Mouse (Mus musculus) T-helper 1 cell (primary cell): ENCODE results near the gene Vwa5b2.

ENCODE experiments used
- in situ Hi-C: fragments of 300-600 bp; cut with MboI, MseI; formaldehyde crosslinking; loops from one replicate; pipeline ENCODE4 v1.15.1; 2025; ENCODE audit warnings: high pct_unique_total_duplicates

Vwa5b2 gene

GRCm38 (mm10) chr16:20610501-20611356 lies 21.5 kb downstream of the Vwa5b2 start:
- in situ Hi-C loops: no loop called here

GRCm38 (mm10) chr16:20611357-20612227 lies 22.3 kb downstream of the Vwa5b2 start, which contains the start of the genes Eef1akmt4, Gm49333 and Alg3:
Eef1akmt4 (plus strand) TSS chr16:20611593.
Gm49333 (plus strand) TSS chr16:20611610.
Alg3 (minus strand) TSS chr16:20611735.
- in situ Hi-C loops: no loop called here

GRCm38 (mm10) chr16:20619541-20620398 lies 30.5 kb downstream of the Vwa5b2 start:
- in situ Hi-C loops: loop anchor here (5.0 kb wide), 1 partner anchor 93 kb away; no protein-coding TSS in a partner anchor

GRCm38 (mm10) chr16:20620399-20620735 lies 31.1 kb downstream of the Vwa5b2 start:
- in situ Hi-C loops: loop anchor here (5.0 kb wide), 1 partner anchor 92 kb away; no protein-coding TSS in a partner anchor

DNA sequence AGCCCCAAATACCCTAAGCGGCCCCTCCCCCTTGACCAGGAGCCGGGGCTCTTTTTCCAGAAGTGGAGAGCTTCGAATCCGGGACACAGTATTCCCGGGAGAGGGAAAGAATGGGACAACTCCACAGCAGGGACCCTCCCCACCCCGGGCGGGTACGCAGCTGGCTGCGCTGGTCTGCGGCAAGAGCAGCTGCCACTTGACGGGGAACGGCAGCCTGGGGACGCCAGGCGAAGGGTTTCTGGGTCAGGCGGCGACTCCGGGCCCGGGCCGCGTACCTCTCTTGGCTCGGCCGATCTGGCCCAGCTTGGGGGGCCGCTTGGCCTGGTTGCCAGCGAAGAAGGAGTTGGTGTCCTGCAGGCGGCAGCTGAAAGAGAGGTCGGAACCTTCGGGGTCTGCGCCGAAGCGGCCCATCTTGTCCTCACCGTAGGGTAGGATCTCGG lies 31.5 kb downstream of the Vwa5b2 start:
- in situ Hi-C loops: loop anchor here (5.0 kb wide), 1 partner anchor 92 kb away; no protein-coding TSS in a partner anchor

DNA sequence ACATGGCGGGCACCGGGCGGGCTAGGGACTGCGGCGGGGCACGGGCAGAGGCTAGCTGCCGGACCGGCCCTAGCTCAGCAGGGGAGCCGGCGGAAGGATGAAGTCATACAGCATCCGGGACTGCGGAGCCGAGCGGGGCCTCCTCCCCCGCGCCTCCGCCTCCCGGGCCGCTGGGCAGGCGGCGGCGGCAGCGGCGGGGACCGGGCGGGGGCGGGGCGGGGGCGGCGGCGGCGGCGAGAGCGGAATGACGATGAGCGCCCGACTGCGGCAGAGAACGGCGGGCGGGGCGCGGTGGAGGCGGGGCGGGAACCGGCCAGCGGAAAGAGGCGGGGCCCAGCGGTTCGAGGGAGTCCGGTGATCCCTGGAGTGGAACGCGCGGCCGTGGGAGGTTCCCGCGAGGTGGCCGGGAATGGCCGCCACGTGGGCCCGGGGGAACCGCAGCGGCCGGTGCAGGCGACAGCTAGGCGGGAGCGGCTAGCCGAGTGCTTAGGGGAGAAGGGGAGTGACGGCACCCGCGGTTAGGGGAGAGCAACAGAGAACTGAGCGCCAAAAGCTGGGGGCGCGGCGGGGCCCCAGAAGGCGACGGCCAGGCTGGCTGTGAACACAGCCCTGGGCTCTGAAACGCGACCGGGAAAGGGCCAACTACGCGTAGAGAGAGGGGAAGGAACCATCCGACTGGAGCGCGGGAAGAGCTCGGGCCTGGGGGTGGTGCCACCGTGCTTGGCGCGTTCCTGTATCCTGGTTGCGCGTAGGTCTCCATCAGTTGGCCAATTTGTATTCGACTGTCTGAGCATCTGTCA lies 32.1 kb downstream of the Vwa5b2 start, which contains the start of gene Camk2n2:
Camk2n2 (minus strand) TSS at position 97 of the 800 bp plus-strand sequence.
- in situ Hi-C loops: loop anchor here (5.0 kb wide), 1 partner anchor 91 kb away; no protein-coding TSS in a partner anchor

GRCm38 (mm10) chr16:20621991-20622685 lies 32.9 kb downstream of the Vwa5b2 start:
- in situ Hi-C loops: loop anchor here (5.0 kb wide), 1 partner anchor 90 kb away; no protein-coding TSS in a partner anchor

DNA sequence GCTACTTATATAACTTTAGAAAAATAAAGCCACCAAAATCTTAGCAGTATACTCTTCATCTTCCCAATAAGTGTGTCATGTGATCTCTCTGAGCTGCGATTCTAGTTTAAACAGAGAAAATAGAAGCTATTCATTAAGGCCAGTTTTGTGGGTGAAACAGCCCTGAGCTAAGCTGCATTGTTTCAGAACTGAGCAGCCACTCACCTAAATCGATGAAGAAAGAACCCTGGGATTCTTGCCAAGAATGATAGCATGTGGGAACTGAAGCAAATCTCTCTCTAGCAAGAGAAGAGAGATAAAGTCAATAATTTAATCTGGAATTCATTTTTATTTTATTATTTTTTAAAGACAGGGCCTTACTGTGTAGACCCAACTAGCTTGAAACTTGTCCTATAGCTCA lies 33.9 kb downstream of the Vwa5b2 start:
- in situ Hi-C loops: loop anchor here (5.0 kb wide), 1 partner anchor 89 kb away; no protein-coding TSS in a partner anchor

DNA sequence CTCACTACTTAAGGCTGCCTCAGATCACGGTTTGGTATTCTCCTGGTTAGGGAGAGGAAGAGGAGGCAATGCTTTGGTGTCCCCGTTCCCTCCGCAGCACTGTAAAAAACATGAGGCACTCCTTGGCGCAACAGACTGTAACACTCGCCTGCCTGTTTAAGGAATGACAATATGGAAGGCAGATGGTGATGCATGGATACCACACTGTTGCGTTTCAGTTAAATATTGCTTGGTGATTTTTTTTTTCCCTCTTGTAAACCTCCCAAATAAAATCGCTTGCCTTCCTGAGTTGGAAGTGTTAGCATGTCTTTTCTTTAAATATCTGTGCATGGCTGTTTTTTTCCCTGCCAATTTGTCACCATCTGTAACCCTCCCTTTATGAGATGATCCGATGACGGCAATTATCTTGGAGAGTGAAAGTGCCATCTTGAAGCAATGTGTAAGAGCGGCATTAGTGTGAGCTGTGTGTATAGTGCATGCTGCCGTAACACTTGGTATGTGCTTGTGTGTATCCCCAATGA lies 39.7 kb downstream of the Vwa5b2 start:
- in situ Hi-C loops: no loop called here

DNA sequence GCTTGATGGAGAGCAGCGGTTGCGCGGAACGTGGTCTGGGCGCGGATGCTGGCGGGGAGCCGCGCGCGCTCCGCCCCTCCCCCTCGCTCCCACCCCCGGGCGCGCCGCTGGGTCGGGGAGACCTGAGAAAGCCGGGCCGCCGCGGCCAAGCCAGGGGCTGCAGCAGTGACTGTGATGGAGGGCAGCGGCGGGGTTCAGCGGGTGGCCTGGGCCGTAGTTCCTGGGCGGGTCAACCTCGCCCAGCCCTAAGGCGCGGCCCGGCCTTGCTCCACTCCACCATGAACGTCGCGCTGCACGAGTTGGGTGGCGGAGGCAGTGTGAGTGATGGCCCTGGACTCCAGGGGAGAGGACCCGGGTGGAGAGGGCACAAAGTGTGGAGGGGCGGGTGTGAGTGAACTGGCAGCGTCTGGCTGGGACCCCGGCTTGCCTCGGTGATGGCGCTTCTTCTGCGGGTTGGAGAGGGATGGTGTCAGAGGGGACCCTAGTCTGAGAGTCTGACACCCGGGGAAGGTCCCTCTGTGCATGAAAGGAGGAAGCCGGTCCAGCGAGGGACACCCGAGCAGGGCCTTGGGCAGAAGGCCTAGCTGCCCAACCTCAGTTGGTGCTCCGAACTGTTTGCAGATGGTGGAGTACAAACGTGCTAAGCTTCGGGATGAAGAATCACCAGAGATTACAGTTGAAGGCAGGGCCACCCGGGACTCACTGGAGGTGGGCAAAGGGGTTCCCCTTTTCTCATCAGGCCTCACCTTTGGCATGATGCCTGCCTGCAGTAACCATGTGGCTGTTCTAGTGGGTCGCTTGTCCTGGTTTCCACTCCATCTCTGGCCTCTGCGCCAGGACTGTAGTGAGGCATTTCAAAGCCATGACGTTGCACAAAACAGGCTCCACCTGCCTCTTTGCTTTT lies 40.7 kb downstream of the Vwa5b2 start, which contains the start of gene Ece2:
Ece2 (plus strand) TSS at position 98 of the 904 bp plus-strand sequence.
- in situ Hi-C loops: no loop called here

DNA sequence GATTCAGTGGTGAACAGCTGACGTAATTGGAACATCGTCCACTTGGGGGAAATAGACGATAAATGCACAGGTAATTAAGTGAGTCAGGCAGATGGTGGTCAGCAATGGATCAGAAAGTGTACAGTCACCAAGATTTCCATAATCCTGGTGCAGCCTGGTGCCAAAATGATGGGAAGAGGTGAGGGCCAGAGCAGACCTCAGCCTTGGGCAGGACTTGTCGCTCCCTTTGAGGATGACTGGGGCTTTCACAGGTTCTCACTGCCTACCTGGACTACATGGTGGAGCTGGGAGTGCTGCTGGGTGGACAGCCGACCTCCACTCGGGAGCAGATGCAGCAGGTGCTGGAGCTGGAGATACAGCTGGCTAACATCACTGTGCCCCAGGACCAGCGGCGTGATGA lies 48.1 kb downstream of the Vwa5b2 start:
- in situ Hi-C loops: no loop called here

DNA sequence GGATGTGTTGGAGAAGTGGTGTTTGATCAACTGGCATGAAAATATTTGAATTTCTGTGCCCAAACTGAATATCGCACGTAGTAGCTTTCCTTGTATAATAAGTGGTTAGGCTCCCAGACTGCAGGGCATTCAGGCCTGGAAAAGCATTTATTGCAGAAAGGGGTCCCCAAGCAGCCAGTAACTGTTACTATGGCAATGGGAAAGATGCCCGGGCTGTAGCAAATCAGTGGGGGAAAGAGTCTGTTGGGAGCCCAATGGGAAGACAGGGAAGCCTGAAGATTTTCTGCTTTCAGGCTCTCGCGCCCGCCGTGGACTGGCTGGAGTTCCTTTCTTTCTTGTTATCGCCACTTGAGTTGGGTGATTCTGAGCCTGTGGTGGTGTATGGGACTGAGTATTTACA lies 49.1 kb downstream of the Vwa5b2 start:
- in situ Hi-C loops: no loop called here

DNA sequence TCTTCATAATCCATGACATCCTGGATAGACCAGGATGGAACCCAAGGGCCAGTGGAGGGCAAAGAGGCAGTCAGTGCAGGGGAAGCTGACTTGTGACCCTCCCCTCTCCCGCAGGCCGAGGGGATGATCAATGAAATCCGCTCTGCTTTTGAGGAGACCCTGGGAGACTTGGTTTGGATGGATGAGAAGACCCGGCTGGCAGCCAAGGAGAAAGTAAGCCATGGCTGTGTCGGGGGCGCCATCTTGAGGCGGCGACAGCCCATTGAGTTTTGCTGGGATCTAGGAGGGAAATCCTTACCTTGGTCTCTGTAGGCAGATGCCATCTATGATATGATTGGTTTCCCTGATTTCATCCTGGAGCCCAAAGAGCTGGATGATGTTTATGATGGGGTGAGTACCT lies 52.9 kb downstream of the Vwa5b2 start:
- in situ Hi-C loops: no loop called here

GRCm38 (mm10) chr16:20643911-20644310 lies 54.6 kb downstream of the Vwa5b2 start:
- in situ Hi-C loops: no loop called here

GRCm38 (mm10) chr16:20651076-20651946 lies 62.0 kb downstream of the Vwa5b2 start, which contains the start of gene Psmd2:
Psmd2 (plus strand) TSS chr16:20651652.
- in situ Hi-C loops: no loop called here

DNA sequence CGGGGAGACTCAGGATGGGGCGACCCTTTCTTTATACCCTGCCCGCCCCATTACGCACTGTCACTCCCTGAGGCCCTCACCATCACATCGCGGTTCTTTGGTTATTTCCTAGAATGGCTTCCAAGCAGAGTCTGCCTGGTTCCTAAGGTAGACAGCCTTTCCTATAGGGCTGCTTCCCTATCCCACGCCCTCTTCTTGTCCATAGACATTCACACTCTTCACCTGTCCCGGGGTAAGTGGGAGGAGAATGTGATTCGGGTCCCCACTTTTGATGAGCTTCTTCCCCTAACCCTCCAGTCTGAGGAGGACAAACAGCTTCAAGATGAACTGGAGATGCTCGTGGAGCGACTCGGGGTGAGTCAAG lies 62.7 kb downstream of the Vwa5b2 start:
- in situ Hi-C loops: no loop called here

DNA sequence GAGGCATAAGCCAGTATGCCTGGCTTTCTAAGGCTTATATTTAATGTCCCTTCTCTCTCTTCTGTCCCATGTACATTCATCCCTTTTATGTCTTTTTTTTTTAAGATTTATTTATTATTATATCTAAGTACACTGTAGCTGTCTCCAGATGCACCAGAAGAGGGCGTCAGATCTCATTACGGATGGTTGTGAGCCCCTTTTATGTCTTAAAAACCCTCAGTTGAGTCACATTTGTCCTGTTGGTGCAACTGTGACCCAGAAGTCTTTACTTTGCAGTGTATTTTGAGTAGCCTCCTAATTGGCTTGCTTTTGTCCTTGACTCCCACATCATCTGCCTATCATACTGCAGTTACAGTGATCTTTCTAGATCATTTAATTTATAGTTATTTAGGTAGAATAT lies 64.0 kb downstream of the Vwa5b2 start:
- in situ Hi-C loops: no loop called here
